Mouse (Mus musculus) MEL (cell line): ENCODE measurements around the gene Ctnnbl1. TPM values are rescaled to one million over a fixed set of nuclear protein-coding genes. Genes with fewer than 3 reads are reported as not detected.
A peak's percentile ranks its signal among the peaks of the same experiment; 100 is the strongest.

Experiments
- DNase-seq: peaks from one replicate; pipeline ENCODE4 v3.0.0; 2011; ENCODE audit warnings: low read depth, low spot score
- H3K27ac ChIP-seq: 2 replicates; pipeline ENCODE4 v1.5.1; 2012; ENCODE audit warnings: low read depth, mild to moderate bottlenecking, control low read depth, low read length, moderate library complexity; ENCODE audit not compliant: control insufficient read depth
- H3K27me3 ChIP-seq, 2 experiments: fragments of 150-350 bp in 1 of 2; sonication (generic) in 1 of 2; 2 replicates each; pipeline ENCODE4 v1.6.1; 2012; ENCODE audit warnings: low read length in 2 of 2, mild to moderate bottlenecking in 2 of 2, improper control_type of control experiment in 1 of 2, moderate library complexity in 1 of 2; ENCODE audit not compliant: insufficient read depth in 2 of 2, control insufficient read depth in 1 of 2
- H3K36me3 ChIP-seq, 2 experiments: 2 replicates each; pipeline ENCODE4 v1.6.1; 2012 to 2014; ENCODE audit warnings: low read length in 2 of 2, improper control_type of control experiment in 1 of 2, inconsistent platforms in 1 of 2, mild to moderate bottlenecking in 1 of 2; ENCODE audit not compliant: insufficient read depth in 2 of 2, control insufficient read depth in 1 of 2
- H3K4me1 ChIP-seq, 2 experiments: fragments of 150-350 bp in 1 of 2; sonication (generic) in 1 of 2; 2 replicates each; pipeline ENCODE4 v1.6.1; 2012; ENCODE audit warnings: low read length in 2 of 2, improper control_type of control experiment in 1 of 2, mild to moderate bottlenecking in 1 of 2; ENCODE audit not compliant: insufficient read depth in 2 of 2, control insufficient read depth in 1 of 2
- H3K4me3 ChIP-seq, 2 experiments: fragments of 150-350 bp in 1 of 2; sonication (generic) in 1 of 2; 2 replicates each; pipeline ENCODE4 v1.5.1; 2012; ENCODE audit warnings: low read depth in 2 of 2, low read length in 2 of 2, mild to moderate bottlenecking in 2 of 2, moderate library complexity in 2 of 2, control low read depth in 1 of 2, improper control_type of control experiment in 1 of 2; ENCODE audit not compliant: control insufficient read depth in 1 of 2, insufficient read depth in 1 of 2
- H3K79me2 ChIP-seq: 2 replicates; pipeline ENCODE4 v1.6.1; 2012; ENCODE audit warnings: mild to moderate bottlenecking, low read length, moderate library complexity; ENCODE audit not compliant: control insufficient read depth, poor library complexity, insufficient read depth
- H3K9ac ChIP-seq: 2 replicates; pipeline ENCODE4 v1.6.1; 2012; ENCODE audit warnings: low read depth, mild to moderate bottlenecking, control low read depth, low read length, moderate library complexity; ENCODE audit not compliant: control insufficient read depth, poor library complexity, severe bottlenecking
- H3K9me3 ChIP-seq: fragments of 150-350 bp; sonication (generic); replicated peaks from 2 replicates; pipeline ENCODE4 v1.6.1; 2012; ENCODE audit warnings: mild to moderate bottlenecking, low read length, improper control_type of control experiment, moderate library complexity; ENCODE audit not compliant: insufficient read depth
- CHD1 ChIP-seq: IDR thresholded peaks from 2 replicates; pipeline ENCODE4 v1.6.1; 2012; ENCODE audit warnings: low read depth, mild to moderate bottlenecking, inconsistent platforms, low read length, improper control_type of control experiment
- ELF1 ChIP-seq: IDR thresholded peaks from 2 replicates; pipeline ENCODE4 v1.6.1; 2014; ENCODE audit warnings: low read depth, mild to moderate bottlenecking, inconsistent platforms, low read length, improper control_type of control experiment, moderate library complexity
- ETS1 ChIP-seq: IDR thresholded peaks from 2 replicates; pipeline ENCODE4 v1.6.1; 2012; ENCODE audit warnings: low read depth, mild to moderate bottlenecking, inconsistent platforms, low read length, improper control_type of control experiment, moderate library complexity
- GABPA ChIP-seq: IDR thresholded peaks from 2 replicates; pipeline ENCODE4 v1.6.1; 2012; ENCODE audit warnings: low read depth, mild to moderate bottlenecking, inconsistent platforms, low read length, improper control_type of control experiment, moderate library complexity
- GATA1 ChIP-seq: IDR thresholded peaks from 2 replicates; pipeline ENCODE4 v1.6.1; 2011; ENCODE audit warnings: low read depth, low read length, improper control_type of control experiment
- JUND ChIP-seq: IDR thresholded peaks from 2 replicates; pipeline ENCODE4 v1.6.1; 2011; ENCODE audit warnings: low read depth, mild to moderate bottlenecking, improper control_type of control experiment, low read length
- MXI1 ChIP-seq: IDR thresholded peaks from 2 replicates; pipeline ENCODE4 v1.6.1; 2011; ENCODE audit warnings: mild to moderate bottlenecking, low read depth, low read length, improper control_type of control experiment
- MYB ChIP-seq: IDR thresholded peaks from 2 replicates; pipeline ENCODE4 v1.6.1; 2011; ENCODE audit warnings: mild to moderate bottlenecking, low read depth, low read length, improper control_type of control experiment
- POLR2A ChIP-seq, 2 experiments: IDR thresholded peaks; 2 replicates each; pipeline ENCODE4 v1.6.1; 2011 to 2012; ENCODE audit warnings: low read length in 2 of 2, mild to moderate bottlenecking in 2 of 2, control low read depth in 1 of 2, improper control_type of control experiment in 1 of 2, low read depth in 1 of 2, moderate library complexity in 1 of 2; ENCODE audit not compliant: control insufficient read depth in 1 of 2, insufficient read depth in 1 of 2, poor library complexity in 1 of 2
- POLR2AphosphoS2 ChIP-seq: IDR thresholded peaks from 2 replicates; pipeline ENCODE4 v1.6.1; 2011; ENCODE audit warnings: low read length, improper control_type of control experiment
- RCOR1 ChIP-seq: IDR thresholded peaks from 2 replicates; pipeline ENCODE4 v1.6.1; 2012; ENCODE audit warnings: low read depth, mild to moderate bottlenecking, inconsistent platforms, low read length, improper control_type of control experiment
- SIN3A ChIP-seq: IDR thresholded peaks from 2 replicates; pipeline ENCODE4 v1.6.1; 2012; ENCODE audit warnings: low read length, improper control_type of control experiment, inconsistent platforms
- TAL1 ChIP-seq: IDR thresholded peaks from 2 replicates; pipeline ENCODE4 v1.6.1; 2012; ENCODE audit warnings: mild to moderate bottlenecking, inconsistent platforms, low read length, moderate library complexity, mixed read lengths
- TCF12 ChIP-seq: IDR thresholded peaks from 2 replicates; pipeline ENCODE4 v1.6.1; 2014; ENCODE audit warnings: low read depth, mild to moderate bottlenecking, inconsistent platforms, low read length, improper control_type of control experiment, moderate library complexity
- USF2 ChIP-seq, 2 experiments: IDR thresholded peaks; 2 replicates each; pipeline ENCODE4 v1.6.1; 2011 to 2012; ENCODE audit warnings: improper control_type of control experiment in 2 of 2, low read length in 2 of 2, borderline replicate concordance in 1 of 2, inconsistent platforms in 1 of 2, low read depth in 1 of 2, mild to moderate bottlenecking in 1 of 2; ENCODE audit not compliant: insufficient read depth in 1 of 2
- ZC3H11A ChIP-seq: IDR thresholded peaks from 2 replicates; pipeline ENCODE4 v1.6.1; 2012; ENCODE audit warnings: low read depth, mild to moderate bottlenecking, inconsistent platforms, low read length, improper control_type of control experiment
- ZMIZ1 ChIP-seq: IDR thresholded peaks from 2 replicates; pipeline ENCODE4 v1.6.1; 2012; ENCODE audit warnings: low read depth, mild to moderate bottlenecking, inconsistent platforms, low read length, improper control_type of control experiment, moderate library complexity
- ZNF384 ChIP-seq: IDR thresholded peaks from 2 replicates; pipeline ENCODE4 v1.6.1; 2012; ENCODE audit warnings: low read depth, mild to moderate bottlenecking, inconsistent platforms, low read length, improper control_type of control experiment
- polyA plus RNA-seq, 2 experiments: library from polyadenylated mRNA; stranded (reverse) in 1 of 2; unstranded in 1 of 2; fragments of >175 nt in 1 of 2; fragments of >200 nt in 1 of 2; gene quantifications; 2 replicates each; pipeline versions ENCODE4 v1.2.1 to v1.2.4; 2012; ENCODE audit warnings: low replicate concordance in 2 of 2, low read depth in 1 of 2; ENCODE audit not compliant: insufficient read length in 2 of 2, insufficient read depth in 1 of 2, missing spikeins in 1 of 2
- total RNA-seq: library from RNA; depleted of rRNA; stranded (reverse); fragments of 300-350 nt; gene quantifications from 2 replicates; pipeline ENCODE4 v1.2.3, GENCODE M21; 2012

The Ctnnbl1 gene
- total and polyA plus RNA-seq, 3 experiments, result 60.7 to 61.7 TPM; not detected in 1

GRCm38 (mm10) chr2:157800288-157800687 is 63.1 kb downstream of the Ctnnbl1 start:
- H3K36me3 ChIP-seq, result peaks cover 0 to 26% of the 10 kb centered on the region in 2 experiments; a peak in 2 of 4 replicates

GRCm38 (mm10) chr2:157800746-157801501 is 63.7 kb downstream of the Ctnnbl1 start:
- no peak for TF ChIP-seq MXI1
- no peak for TF ChIP-seq ELF1
- TF ChIP-seq ZC3H11A, result no peak
- TF ChIP-seq SIN3A, result no peak
- TF ChIP-seq POLR2AphosphoS2, result no peak
- 0 out of 2 replicates have a peak, but pooled peaks have one; percentile 8 for TF ChIP-seq GATA1
- TF ChIP-seq CHD1, result no peak
- Histone ChIP-seq H3K9me3 (no peaks in the 10 kb centered on the region), H3K9ac (no peak overlapping the region), H3K4me1 (peaks cover 17 to 38% of the 10 kb centered on the region in 2 experiments), H3K27ac (no peak overlapping the region), H3K4me3 (no peak overlapping the region), H3K79me2 (no peaks in the 10 kb centered on the region), H3K36me3 (peaks cover 0 to 25% of the 10 kb centered on the region in 2 experiments; a peak in 2 of 4 replicates), H3K27me3 (no peaks in the 10 kb centered on the region)
- no peak for DNase-seq

More at GRCm38 (mm10) chr2:157800288-157800687, 63.1 kb downstream of the Ctnnbl1 start:
- no peak overlapping the region for H3K4me3 ChIP-seq
- H3K9me3 ChIP-seq, result no peaks in the 10 kb centered on the region
- no peaks in the 10 kb centered on the region for H3K79me2 ChIP-seq
- no peak overlapping the region for H3K27ac ChIP-seq
- no peaks in the 10 kb centered on the region for H3K27me3 ChIP-seq
- DNase-seq, result no peak
- H3K4me1 ChIP-seq, result peaks cover 17 to 38% of the 10 kb centered on the region in 2 experiments
- TF ChIP-seq POLR2A (IDR thresholded peaks at IDR 0.05; ENCODE audit: control insufficient read depth in 1 of 2, insufficient read depth in 1 of 2, low read depth in 1 of 2, low read length in 2 of 2, poor library complexity in 1 of 2) (no peak), USF2 (IDR thresholded peaks at IDR 0.05; ENCODE audit: borderline replicate concordance in 1 of 2, insufficient read depth in 1 of 2, low read depth in 1 of 2, low read length in 2 of 2) (no peak), GATA1 (no peak), MYB (no peak), JUND (no peak), GABPA (no peak), POLR2AphosphoS2 (no peak), RCOR1 (no peak), TAL1 (no peak), ZNF384 (no peak), ZMIZ1 (no peak), CHD1 (no peak), TCF12 (no peak), ETS1 (no peak)
- H3K9ac ChIP-seq, result no peak overlapping the region
